Mouse (Mus musculus) kidney, adult 18-20 months (tissue): ENCODE data around the gene Cox5b.
"Not testable (repeated sequence)": the region's sequence is repeated elsewhere in the genome, so short reads cannot be mapped to it uniquely, and the experiment has no call there.

Experiments used
- DNase-seq: peaks from one replicate; pipeline ENCODE4 v3.0.0; 2021

Cox5b gene

GRCm38 (mm10) chr1:36691271-36692155 is at the start of gene Cox5b:
Gene Cox5b (plus strand): TSS chr1:36691449.
- peak; percentile 96 for DNase-seq

- DNase-seq = no peak
Measured at GRCm38 (mm10) chr1:36643957-36644614, 47.2 kb upstream of the Cox5b start.

GRCm38 (mm10) chr1:36644615-36645007 is 46.6 kb upstream of the Cox5b start:
- no peak for DNase-seq

GRCm38 (mm10) chr1:36646285-36646684 is 45.0 kb upstream of the Cox5b start:
- no peak for DNase-seq

- no peak for DNase-seq
Measured at GRCm38 (mm10) chr1:36647631-36648030, 43.6 kb upstream of the Cox5b start.

GRCm38 (mm10) chr1:36655039-36655438 is 36.2 kb upstream of the Cox5b start:
- no peak for DNase-seq

- no peak for DNase-seq
Measured at GRCm38 (mm10) chr1:36656233-36656632, 35.0 kb upstream of the Cox5b start.

- no peak for DNase-seq
Measured at GRCm38 (mm10) chr1:36657658-36658415, 33.4 kb upstream of the Cox5b start.

- DNase-seq = no peak
Measured at GRCm38 (mm10) chr1:36658621-36659399, 32.4 kb upstream of the Cox5b start.

GRCm38 (mm10) chr1:36664457-36664856 is 26.8 kb upstream of the Cox5b start:
- DNase-seq = no peak

- no peak for DNase-seq
Measured at GRCm38 (mm10) chr1:36665165-36665723, 26.0 kb upstream of the Cox5b start.

GRCm38 (mm10) chr1:36665934-36666333 is 25.3 kb upstream of the Cox5b start:
- no peak for DNase-seq

- DNase-seq = not testable (repeated sequence)
Measured at GRCm38 (mm10) chr1:36668007-36668406, 23.2 kb upstream of the Cox5b start.

GRCm38 (mm10) chr1:36670256-36670655 is 21.0 kb upstream of the Cox5b start:
- no peak for DNase-seq

GRCm38 (mm10) chr1:36671260-36671659 is 20.0 kb upstream of the Cox5b start:
- DNase-seq = no peak

- no peak for DNase-seq
Measured at GRCm38 (mm10) chr1:36672648-36673350, 18.4 kb upstream of the Cox5b start.

GRCm38 (mm10) chr1:36674936-36675335 is 16.3 kb upstream of the Cox5b start:
- no peak for DNase-seq

- no peak for DNase-seq
Measured at GRCm38 (mm10) chr1:36680893-36681292, 10.4 kb upstream of the Cox5b start.

- no peak for DNase-seq
Measured at GRCm38 (mm10) chr1:36682620-36683355, 8.5 kb upstream of the Cox5b start, which contains the start of gene Fam178b. Gene Fam178b (minus strand): TSS chr1:36683183.

- peak; percentile 82 for DNase-seq
Measured at GRCm38 (mm10) chr1:36683810-36684467, 7.3 kb upstream of the Cox5b start.
